Mouse (Mus musculus): ENCODE results near the gene Mrnip.

DNA sequence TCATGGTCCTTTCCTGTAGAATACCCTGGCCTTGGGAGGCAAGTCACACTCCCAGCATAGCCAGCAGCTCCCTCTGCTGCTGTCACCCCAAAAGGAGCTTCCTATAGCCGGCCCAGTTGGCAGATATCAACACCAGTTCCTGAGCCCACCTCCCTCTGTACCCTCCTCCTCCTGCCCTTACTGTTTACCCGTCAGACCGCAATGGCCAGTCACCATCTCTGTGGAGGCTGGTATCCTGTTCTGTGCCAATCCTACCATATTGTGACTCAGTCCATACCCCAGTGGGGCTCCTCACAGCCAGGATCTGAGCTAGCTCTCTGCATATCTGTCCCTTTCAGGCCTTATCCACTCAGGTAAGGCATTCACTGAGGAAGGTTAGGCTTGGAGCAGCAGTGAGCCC lies 28.7 kb upstream of the Mrnip start:
- TF ChIP-seq CTCF (conservative IDR thresholded peaks at IDR 0.05; ENCODE audit: low read length) (no peak), NANOG (IDR thresholded peaks at IDR 0.05; ENCODE audit: borderline replicate concordance, low read length) (no peak)
